ENCODE assay signal across 8 mouse cellular contexts in genomic region chr5:115538017-115538692, GRCm38 (mm10). TPM values are rescaled to one million over a fixed set of nuclear protein-coding genes. Genes with fewer than 3 reads are reported as not detected.
DNase-seq lines count a peak whose midpoint lies in the region; ATAC-seq and TF ChIP-seq lines count a peak whose summit lies in the region.

No protein-coding gene starts in this region.

- WGBS in heart, embryonic 11.5 days (ENCODE audit: insufficient replicate concordance): 70% methylated on average over 13 of the region's 13 CpGs
- WGBS in hindbrain, postnatal 0 days: 52% methylated on average over 13 of the region's 13 CpGs
- WGBS in liver, embryonic 15.5 days (ENCODE audit: insufficient replicate concordance): 49% methylated on average over 13 of the region's 13 CpGs

- ATAC-seq in heart, embryonic 11.5 days (replicated peaks; ENCODE audit: insufficient number of reproducible peaks, low FRiP score, low TSS enrichment): no peak
- no peak for ATAC-seq in hindbrain, postnatal 0 days
- peak; percentile 3; the same call in 1 of the 2 replicates for ATAC-seq in liver, embryonic 15.5 days (ENCODE audit: insufficient read depth)

- no peak for TF ChIP-seq CTCF in hindbrain, postnatal 0 days (IDR thresholded peaks at IDR 0.05; ENCODE audit: low read depth)

- H3K4me3 ChIP-seq in heart, embryonic 11.5 days (ENCODE audit: low read depth, low read length): no peak overlapping the region
- no peak overlapping the region for H3K4me3 ChIP-seq in hindbrain, postnatal 0 days (ENCODE audit: low read length)
- no peak overlapping the region for H3K4me3 ChIP-seq in liver, embryonic 15.5 days (replicated peaks)

- peak overlapping the region; percentile 34 for H3K9ac ChIP-seq in heart, embryonic 11.5 days (ENCODE audit: low read depth, low read length)
- H3K9ac ChIP-seq in hindbrain, postnatal 0 days (replicated peaks; ENCODE audit: low read length): no peak overlapping the region
- H3K9ac ChIP-seq in liver, embryonic 15.5 days: no peak overlapping the region

- no peaks in the 10 kb centered on the region for H3K27me3 ChIP-seq in heart, embryonic 11.5 days (ENCODE audit: control insufficient read depth, insufficient read depth, low read length)
- no peaks in the 10 kb centered on the region for H3K27me3 ChIP-seq in hindbrain, postnatal 0 days (ENCODE audit: insufficient read depth, low read length)
- H3K27me3 ChIP-seq in liver, embryonic 15.5 days: peaks cover 3% of the 10 kb centered on the region; the same call in 1 of the 2 replicates

- H3K4me2 ChIP-seq in heart, embryonic 11.5 days: no peak overlapping the region
- H3K4me2 ChIP-seq in hindbrain, postnatal 0 days (ENCODE audit: low read depth, low read length): peak overlapping the region; percentile 21; the same call in 1 of the 2 replicates
- H3K4me2 ChIP-seq in liver, embryonic 15.5 days: peak overlapping the region; percentile 32

- H3K4me1 ChIP-seq in heart, embryonic 11.5 days (ENCODE audit: control insufficient read depth, insufficient read depth, low read length): peaks cover 48% of the 10 kb centered on the region
- peaks cover 5% of the 10 kb centered on the region for H3K4me1 ChIP-seq in hindbrain, postnatal 0 days (ENCODE audit: insufficient read depth, low read length)
- peaks cover 80% of the 10 kb centered on the region for H3K4me1 ChIP-seq in liver, embryonic 15.5 days (replicated peaks)

- H3K36me3 ChIP-seq in heart, embryonic 11.5 days (ENCODE audit: control insufficient read depth, insufficient read depth, low read length): no peaks in the 10 kb centered on the region
- H3K36me3 ChIP-seq in hindbrain, postnatal 0 days (ENCODE audit: insufficient read depth, low read length): no peaks in the 10 kb centered on the region
- H3K36me3 ChIP-seq in liver, embryonic 15.5 days (replicated peaks): no peaks in the 10 kb centered on the region

- no peaks in the 10 kb centered on the region for H3K9me3 ChIP-seq in heart, embryonic 11.5 days (replicated peaks; ENCODE audit: control insufficient read depth, low read length)
- no peaks in the 10 kb centered on the region for H3K9me3 ChIP-seq in hindbrain, postnatal 0 days (ENCODE audit: low read length)
- no peaks in the 10 kb centered on the region for H3K9me3 ChIP-seq in liver, embryonic 15.5 days (replicated peaks)

- no peak for DNase-seq in heart, postnatal 25 days (ENCODE audit: low spot score)
- DNase-seq in cerebellum, adult 9-11 months: peak; percentile 75
- DNase-seq in hindbrain, postnatal 0 days (ENCODE audit: low spot score): no peak
- no peak for DNase-seq in T-cell, adult 2 months (ENCODE audit: low spot score)
- DNase-seq in right cerebral cortex, adult 2 months (ENCODE audit: low spot score in 2 of 2): no peak
- no peak for DNase-seq in embryo, embryonic 11 days

- intact Hi-C loops in heart, postnatal 25 days (cut with DNase I): loop anchor here (1.0 kb wide), 1 partner anchor 32 kb away; the partner anchor contains the start of gene Pxn

- H3K27ac ChIP-seq in heart, embryonic 11.5 days (ENCODE audit: low read depth, low read length): no peak overlapping the region
- peak overlapping the region; percentile 41; the same call in 1 of the 2 replicates for H3K27ac ChIP-seq in hindbrain, postnatal 0 days
- 0 out of 2 replicates have a peak overlapping the region, but pooled peaks have one; percentile 33 for H3K27ac ChIP-seq in liver, embryonic 15.5 days (replicated peaks)

RNA-seq across cellular contexts. Expression of gene Rplp0, which starts 21.1 kb away (rescaled TPM):
- 1,182 and 1,275 TPM in 2 replicates for polyA plus RNA-seq in heart, embryonic 11.5 days (2014; fragmentation: Nextera tagmentation; extraction: Ambion mirVana)
- total RNA-seq in heart, postnatal 25 days (2021): 100 to 1,000 TPM; 651 to 667 TPM
- total RNA-seq in hindbrain, postnatal 0 days (2014; rRNA removed): 1,557 and 1,861 TPM in 2 replicates
- polyA plus RNA-seq in hindbrain, postnatal 0 days (2015; fragmentation: Nextera tagmentation; extraction: Ambion mirVana): 786 and 796 TPM in 2 replicates
- polyA plus RNA-seq in liver, embryonic 15.5 days (2015; fragmentation: Nextera tagmentation; extraction: Ambion mirVana): 1,028 and 1,078 TPM in 2 replicates

RNA-seq across cellular contexts. Expression of gene Gcn1l1, which starts 26.9 kb away (rescaled TPM):
- polyA plus RNA-seq in heart, embryonic 11.5 days (2014; fragmentation: Nextera tagmentation; extraction: Ambion mirVana): 29.7 and 33.5 TPM in 2 replicates
- 10 to 100 TPM; 38.4 to 42.8 TPM for total RNA-seq in heart, postnatal 25 days (2021)
- 73.4 and 81.7 TPM in 2 replicates for total RNA-seq in hindbrain, postnatal 0 days (2014; rRNA removed)
- polyA plus RNA-seq in hindbrain, postnatal 0 days (2015; fragmentation: Nextera tagmentation; extraction: Ambion mirVana): 22.8 and 24.3 TPM in 2 replicates
- 15.0 and 17.3 TPM in 2 replicates for polyA plus RNA-seq in liver, embryonic 15.5 days (2015; fragmentation: Nextera tagmentation; extraction: Ambion mirVana)

RNA-seq across cellular contexts. Expression of gene Pxn, which starts 31.7 kb away (rescaled TPM):
- 11.7 and 14.4 TPM in 2 replicates for polyA plus RNA-seq in heart, embryonic 11.5 days (2014; fragmentation: Nextera tagmentation; extraction: Ambion mirVana)
- total RNA-seq in heart, postnatal 25 days (2021): 10 to 100 TPM; 34.4 to 39.5 TPM
- total RNA-seq in hindbrain, postnatal 0 days (2014; rRNA removed): 40.6 and 41.0 TPM in 2 replicates
- polyA plus RNA-seq in hindbrain, postnatal 0 days (2015; fragmentation: Nextera tagmentation; extraction: Ambion mirVana): 16.8 and 18.0 TPM in 2 replicates
- 15.2 and 16.8 TPM in 2 replicates for polyA plus RNA-seq in liver, embryonic 15.5 days (2015; fragmentation: Nextera tagmentation; extraction: Ambion mirVana)

RNA-seq across cellular contexts. Expression of gene Sirt4, which starts 53.6 kb away (rescaled TPM):
- 15.8 and 19.2 TPM in 2 replicates for polyA plus RNA-seq in heart, embryonic 11.5 days (2014; fragmentation: Nextera tagmentation; extraction: Ambion mirVana)
- 10 to 100 TPM; 16.8 to 18.5 TPM for total RNA-seq in heart, postnatal 25 days (2021)
- 25.8 and 33.7 TPM in 2 replicates for total RNA-seq in hindbrain, postnatal 0 days (2014; rRNA removed)
- 20.2 and 21.8 TPM in 2 replicates for polyA plus RNA-seq in hindbrain, postnatal 0 days (2015; fragmentation: Nextera tagmentation; extraction: Ambion mirVana)
- 6.0 and 6.1 TPM in 2 replicates for polyA plus RNA-seq in liver, embryonic 15.5 days (2015; fragmentation: Nextera tagmentation; extraction: Ambion mirVana)
